In genomic region chr7:46313486-46313885, GRCm38 (mm10) we compare ENCODE assay signal across 21 mouse cellular contexts.
DNase-seq lines count a peak whose midpoint lies in the region; ATAC-seq and TF ChIP-seq lines count a peak whose summit lies in the region.
"Had no signal": no experiment of that assay in that cellular context is flagged by ENCODE, and none has a peak within 500 bp of the region (broad histone marks: within the 10 kb centered on the region; RNA-seq: fewer than 3 reads in every experiment).

No protein-coding gene starts in this region.

- no peaks in the 10 kb centered on the region for H3K4me1 ChIP-seq in hindbrain, embryonic 11.5 days (replicated peaks; ENCODE audit: control insufficient read depth, insufficient read depth, low read length)
- peaks cover 6% of the 10 kb centered on the region for H3K4me1 ChIP-seq in hindbrain, embryonic 16.5 days (ENCODE audit: control insufficient read depth, insufficient read depth, low read depth, low read length)
- H3K4me1 ChIP-seq in embryonic facial prominence, embryonic 11.5 days (ENCODE audit: control insufficient read depth, insufficient read depth, low read length): peaks cover 3% of the 10 kb centered on the region; the same call in 1 of the 2 replicates
- H3K4me1 ChIP-seq: liver, embryonic 13.5 days had no signal

- no peak overlapping the region for H3K4me2 ChIP-seq in hindbrain, embryonic 11.5 days (replicated peaks; ENCODE audit: low read depth, low read length)
- no peak overlapping the region for H3K4me2 ChIP-seq in hindbrain, embryonic 16.5 days (ENCODE audit: low read length)
- H3K4me2 ChIP-seq in embryonic facial prominence, embryonic 11.5 days (ENCODE audit: low read depth, low read length): no peak overlapping the region
- H3K4me2 ChIP-seq: embryonic facial prominence, embryonic 12.5 days; forebrain, embryonic 12.5 days; hindbrain, embryonic 15.5 days; intestine, embryonic 15.5 days; limb, embryonic 13.5 days; liver, embryonic 13.5 days; midbrain, embryonic 13.5 days had no signal

- WGBS in hindbrain, embryonic 11.5 days: 39% methylated on average over 6 of the region's 6 CpGs
- WGBS in hindbrain, embryonic 16.5 days: 32% methylated on average over 6 of the region's 6 CpGs
- WGBS in embryonic facial prominence, embryonic 11.5 days: 33% methylated on average over 6 of the region's 6 CpGs

- no peak for ATAC-seq in hindbrain, embryonic 11.5 days (ENCODE audit: low FRiP score)
- no peak for ATAC-seq in hindbrain, embryonic 16.5 days
- no peak for ATAC-seq in embryonic facial prominence, embryonic 11.5 days (replicated peaks; ENCODE audit: insufficient number of reproducible peaks, low FRiP score, low TSS enrichment, low read depth)
- ATAC-seq: intestine, embryonic 15.5 days had no signal

- H3K27ac ChIP-seq in hindbrain, embryonic 11.5 days (ENCODE audit: low read depth, low read length): no peak overlapping the region
- H3K27ac ChIP-seq in hindbrain, embryonic 16.5 days (ENCODE audit: low read depth, low read length): no peak overlapping the region
- H3K27ac ChIP-seq in embryonic facial prominence, embryonic 11.5 days (replicated peaks; ENCODE audit: low read depth, low read length): no peak overlapping the region
- H3K27ac ChIP-seq: embryonic facial prominence, embryonic 12.5 days; forebrain, embryonic 12.5 days; hindbrain, embryonic 15.5 days; intestine, embryonic 15.5 days; limb, embryonic 13.5 days; liver, embryonic 13.5 days; midbrain, embryonic 13.5 days had no signal

- no peak overlapping the region for H3K4me3 ChIP-seq in hindbrain, embryonic 11.5 days (ENCODE audit: low read depth, low read length)
- H3K4me3 ChIP-seq in hindbrain, embryonic 16.5 days (ENCODE audit: low read length): no peak overlapping the region
- H3K4me3 ChIP-seq in embryonic facial prominence, embryonic 11.5 days (ENCODE audit: low read depth, low read length): no peak overlapping the region
- H3K4me3 ChIP-seq: embryonic facial prominence, embryonic 12.5 days; erythroblast, embryonic 14.5 days; forebrain, embryonic 12.5 days; hindbrain, embryonic 15.5 days; intestine, embryonic 15.5 days; limb, embryonic 13.5 days; liver, embryonic 13.5 days; midbrain, embryonic 13.5 days had no signal

- no peak overlapping the region for H3K9ac ChIP-seq in hindbrain, embryonic 11.5 days (ENCODE audit: low read depth, low read length)
- no peak overlapping the region for H3K9ac ChIP-seq in hindbrain, embryonic 16.5 days (ENCODE audit: low read depth, low read length)
- H3K9ac ChIP-seq in embryonic facial prominence, embryonic 11.5 days (replicated peaks; ENCODE audit: low read length): no peak overlapping the region
- H3K9ac ChIP-seq: embryonic facial prominence, embryonic 12.5 days; forebrain, embryonic 12.5 days; hindbrain, embryonic 15.5 days; intestine, embryonic 15.5 days; limb, embryonic 13.5 days; liver, embryonic 13.5 days; midbrain, embryonic 13.5 days had no signal

- TF ChIP-seq POLR2A in brain, embryonic 14.5 days (IDR thresholded peaks at IDR 0.05; ENCODE audit: borderline replicate concordance, extremely low read depth, insufficient read depth, insufficient read length, poor library complexity, severe bottlenecking): no peak

- no peak for TF ChIP-seq CTCF in brain, embryonic 14.5 days (IDR thresholded peaks at IDR 0.05; ENCODE audit: borderline replicate concordance, extremely low read depth, insufficient read depth, insufficient read length)

- no peaks in the 10 kb centered on the region for H3K36me3 ChIP-seq in hindbrain, embryonic 11.5 days (ENCODE audit: control insufficient read depth, insufficient read depth, low read length)
- no peaks in the 10 kb centered on the region for H3K36me3 ChIP-seq in hindbrain, embryonic 16.5 days (ENCODE audit: control insufficient read depth, insufficient read depth, low read length)
- no peaks in the 10 kb centered on the region for H3K36me3 ChIP-seq in embryonic facial prominence, embryonic 11.5 days (replicated peaks; ENCODE audit: control insufficient read depth, insufficient read depth, low read depth, low read length)
- H3K36me3 ChIP-seq: embryonic facial prominence, embryonic 12.5 days; forebrain, embryonic 12.5 days; hindbrain, embryonic 15.5 days; intestine, embryonic 15.5 days; limb, embryonic 13.5 days; liver, embryonic 13.5 days; midbrain, embryonic 13.5 days had no signal

- DNase-seq in hindbrain, embryonic 11.5 days (ENCODE audit: low spot score): peak; percentile 9
- DNase-seq in brain, embryonic 14.5 days (ENCODE audit: low read depth): peak; percentile 4
- peak; percentile 49 for DNase-seq in embryonic facial prominence, embryonic 11.5 days (ENCODE audit: low spot score)
- DNase-seq in right cerebral cortex, adult 18-20 months: no peak
- DNase-seq in frontal cortex, postnatal 10 days (ENCODE audit: low spot score in 2 of 2): no peak
- no peak for DNase-seq in urinary bladder, postnatal 25 days (ENCODE audit: low spot score)
- DNase-seq: cerebellum, adult 18-20 months; heart, postnatal 4 days; kidney, postnatal 36 days; liver, embryonic 13.5 days; lung, adult 2 months; lung, postnatal 14 days; right cerebral cortex, postnatal 25 days had no signal

- H3K9me3 ChIP-seq in hindbrain, embryonic 11.5 days (ENCODE audit: control insufficient read depth, low read length): no peaks in the 10 kb centered on the region
- no peaks in the 10 kb centered on the region for H3K9me3 ChIP-seq in hindbrain, embryonic 16.5 days (ENCODE audit: control insufficient read depth, low read length)
- no peaks in the 10 kb centered on the region for H3K9me3 ChIP-seq in embryonic facial prominence, embryonic 11.5 days (replicated peaks; ENCODE audit: control insufficient read depth, low read length)
- H3K9me3 ChIP-seq: embryonic facial prominence, embryonic 12.5 days; forebrain, embryonic 12.5 days; hindbrain, embryonic 15.5 days; intestine, embryonic 15.5 days; limb, embryonic 13.5 days; liver, embryonic 13.5 days; midbrain, embryonic 13.5 days had no signal

- H3K27me3 ChIP-seq in hindbrain, embryonic 11.5 days (ENCODE audit: control insufficient read depth, insufficient read depth, low read length): no peaks in the 10 kb centered on the region
- no peaks in the 10 kb centered on the region; the same call in 1 of the 2 replicates for H3K27me3 ChIP-seq in hindbrain, embryonic 16.5 days (replicated peaks; ENCODE audit: control insufficient read depth, insufficient read depth, low read length)
- no peaks in the 10 kb centered on the region; the same call in 1 of the 2 replicates for H3K27me3 ChIP-seq in embryonic facial prominence, embryonic 11.5 days (ENCODE audit: control insufficient read depth, insufficient read depth, low read length)
- H3K27me3 ChIP-seq: embryonic facial prominence, embryonic 12.5 days; forebrain, embryonic 12.5 days; hindbrain, embryonic 15.5 days; intestine, embryonic 15.5 days; limb, embryonic 13.5 days; liver, embryonic 13.5 days; midbrain, embryonic 13.5 days had no signal

Comparison
In these comparisons a context has a peak if more than half of its experiments do, and no peak if none do; other contexts are left out.
1. DNase-seq: peak in hindbrain, embryonic 11.5 days (single experiment), brain, embryonic 14.5 days (single experiment) and embryonic facial prominence, embryonic 11.5 days (single experiment); none in right cerebral cortex, adult 18-20 months (single experiment), frontal cortex, postnatal 10 days (0 of 2) and urinary bladder, postnatal 25 days (single experiment).